ENCODE assay signal across 10 mouse cellular contexts in the genomic region with DNA sequence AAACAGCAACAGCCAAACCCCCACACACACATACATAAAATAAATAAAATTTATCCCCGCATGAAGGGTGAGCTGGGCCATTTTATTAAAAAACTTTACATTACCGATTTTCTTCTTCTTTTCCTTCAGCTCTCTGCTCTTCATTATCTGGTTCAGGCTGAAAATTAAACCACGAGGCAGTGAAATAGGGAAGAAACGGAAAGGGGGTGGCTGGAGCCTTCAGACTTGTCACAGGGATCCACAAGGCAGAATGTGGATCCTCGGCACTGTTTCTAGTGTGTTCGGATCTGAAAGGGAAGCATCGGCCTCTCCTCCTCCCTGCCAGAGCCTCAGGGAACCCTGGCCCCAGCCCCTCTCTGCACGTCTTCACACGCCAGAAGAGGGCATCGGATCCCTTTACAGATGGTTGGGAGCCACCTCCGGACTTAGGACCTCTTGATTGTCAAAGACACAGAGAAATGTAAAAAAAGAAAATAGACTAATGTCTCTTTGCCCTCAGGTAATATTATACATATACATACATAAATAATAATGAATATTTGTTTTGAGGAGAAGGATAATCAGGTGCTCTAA. TPM values are rescaled to one million over a fixed set of nuclear protein-coding genes. Genes with fewer than 3 reads are reported as not detected.
DNase-seq lines count a peak whose midpoint lies in the region; ATAC-seq and TF ChIP-seq lines count a peak whose summit lies in the region.
"Had no signal": no experiment of that assay in that cellular context is flagged by ENCODE, and none has a peak within 500 bp of the region (broad histone marks: within the 10 kb centered on the region; RNA-seq: fewer than 3 reads in every experiment).

No protein-coding gene starts in this region.

- peak overlapping the region; percentile 52 for H3K27ac ChIP-seq in bone marrow macrophage, adult 2 months (ENCODE audit: insufficient read depth, low read depth, low read length)
- H3K27ac ChIP-seq in liver, embryonic 15.5 days (replicated peaks), result peak overlapping the region; percentile 39; the same call in 1 of the 2 replicates
- no peak overlapping the region for H3K27ac ChIP-seq in cerebellum, adult 2 months (ENCODE audit: insufficient read depth, low read length)
- H3K27ac ChIP-seq: left cerebral cortex, adult 2 months had no signal

- peak; percentile 43 for TF ChIP-seq CTCF in bone marrow macrophage, adult 2 months (IDR thresholded peaks at IDR 0.05; ENCODE audit: low read depth, low read length)
- TF ChIP-seq CTCF in cerebellum, adult 2 months (IDR thresholded peaks at IDR 0.05; ENCODE audit: borderline replicate concordance, insufficient read depth, low read depth, low read length), result no peak

- TF ChIP-seq POLR2A in bone marrow macrophage, adult 2 months (IDR thresholded peaks at IDR 0.05; ENCODE audit: borderline replicate concordance, low read depth, low read length), result no peak
- no peak for TF ChIP-seq POLR2A in cerebellum, adult 2 months (IDR thresholded peaks at IDR 0.05; ENCODE audit: borderline replicate concordance, insufficient read depth, low read length)

- ATAC-seq in liver, embryonic 15.5 days (ENCODE audit: insufficient read depth), result no peak
- ATAC-seq: activated CD4-positive, CD25-positive, alpha-beta regulatory T cell, adult 4 months had no signal

- peak overlapping the region; percentile 19; the same call in 1 of the 2 replicates for H3K9ac ChIP-seq in liver, embryonic 15.5 days

- H3K4me3 ChIP-seq in bone marrow macrophage, adult 2 months (ENCODE audit: insufficient read depth, low read length), result no peak overlapping the region
- no peak overlapping the region for H3K4me3 ChIP-seq in liver, embryonic 15.5 days (replicated peaks)
- no peak overlapping the region for H3K4me3 ChIP-seq in cerebellum, adult 2 months (replicated peaks; ENCODE audit: insufficient read depth, low read depth, low read length)
- H3K4me3 ChIP-seq: left cerebral cortex, adult 2 months had no signal

- H3K9me3 ChIP-seq in liver, embryonic 15.5 days (replicated peaks), result no peaks in the 10 kb centered on the region

- H3K4me2 ChIP-seq in liver, embryonic 15.5 days, result peak overlapping the region; percentile 18; the same call in 1 of the 2 replicates

- 20% methylated on average over 11 of the region's 11 CpGs for WGBS in liver, embryonic 15.5 days (ENCODE audit: insufficient replicate concordance)
- WGBS in cerebellum, adult 2 months, result 48% methylated on average over 11 of the region's 11 CpGs

- DNase-seq in cerebellum, postnatal 10 days, result peak; percentile 20 to 30
- DNase-seq in cerebellum, postnatal 14 days, result no peak
- peak; percentile 33 to 51 for DNase-seq in kidney, postnatal 4 days
- DNase-seq in kidney, adult 8-10 months, result no peak
- no peak for DNase-seq in adrenal gland, postnatal 4 days (ENCODE audit: low spot score in 2 of 2)
- no peak for DNase-seq in cerebellum, adult 2 months

- peaks cover 38% of the 10 kb centered on the region for H3K4me1 ChIP-seq in bone marrow macrophage, adult 2 months (ENCODE audit: control insufficient read depth, insufficient read depth, low read length)
- peaks cover 63% of the 10 kb centered on the region for H3K4me1 ChIP-seq in liver, embryonic 15.5 days (replicated peaks)
- no peaks in the 10 kb centered on the region for H3K4me1 ChIP-seq in cerebellum, adult 2 months (ENCODE audit: control insufficient read depth, insufficient read depth, low read length)

- H3K36me3 ChIP-seq in liver, embryonic 15.5 days (replicated peaks), result no peaks in the 10 kb centered on the region

- H3K27me3 ChIP-seq in liver, embryonic 15.5 days, result no peaks in the 10 kb centered on the region
- H3K27me3 ChIP-seq in cerebellum, adult 2 months (ENCODE audit: control insufficient read depth, insufficient read depth, low read length), result no peaks in the 10 kb centered on the region

RNA-seq across cellular contexts. Expression of a gene that starts 20.4 kb away (rescaled TPM):
- 54.8 and 59.1 TPM in 2 replicates for polyA plus RNA-seq in bone marrow macrophage, adult 2 months (2012; ENCODE audit: insufficient read depth, insufficient read length, missing spikeins)
- polyA plus RNA-seq in liver, embryonic 15.5 days (2015; fragmentation: Nextera tagmentation; extraction: Ambion mirVana), result 113 and 129 TPM in 2 replicates
- 100 to 1,000 TPM; 215 to 226 TPM for total RNA-seq in adrenal gland, postnatal 4 days (2021)
- 241 and 253 TPM in 2 replicates for polyA plus RNA-seq in cerebellum, adult 2 months (2012; rRNA removed)

RNA-seq across cellular contexts. Expression of a gene that starts 25.3 kb away (rescaled TPM):
- 47.7 and 51.5 TPM in 2 replicates for polyA plus RNA-seq in bone marrow macrophage, adult 2 months (2012; ENCODE audit: insufficient read depth, insufficient read length, missing spikeins)
- polyA plus RNA-seq in liver, embryonic 15.5 days (2015; fragmentation: Nextera tagmentation; extraction: Ambion mirVana), result 5.5 and 6.2 TPM in 2 replicates
- 10 to 100 TPM; 61.7 to 63.2 TPM for total RNA-seq in adrenal gland, postnatal 4 days (2021)
- 30.0 and 30.1 TPM in 2 replicates for polyA plus RNA-seq in cerebellum, adult 2 months (2012; rRNA removed)

RNA-seq across cellular contexts. Expression of a gene that starts 36.2 kb away (rescaled TPM):
- 1.6 and 2.1 TPM in 2 replicates for polyA plus RNA-seq in bone marrow macrophage, adult 2 months (2012; ENCODE audit: insufficient read depth, insufficient read length, missing spikeins)
- polyA plus RNA-seq in liver, embryonic 15.5 days (2015; fragmentation: Nextera tagmentation; extraction: Ambion mirVana), result 0.28 and 0.29 TPM in 2 replicates
- total RNA-seq in adrenal gland, postnatal 4 days (2021), result 1 to 10 TPM; 1.2 TPM
- polyA plus RNA-seq in cerebellum, adult 2 months (2012; rRNA removed), result 0.69 and 0.70 TPM in 2 replicates

Comparison
In these comparisons a context has a peak if more than half of its experiments do, and no peak if none do; other contexts are left out.
1. DNase-seq: peak in cerebellum, postnatal 10 days (2 of 2) and kidney, postnatal 4 days (2 of 2); none in cerebellum, postnatal 14 days (0 of 2), kidney, adult 8-10 months (0 of 2), adrenal gland, postnatal 4 days (0 of 2) and cerebellum, adult 2 months (0 of 2).